ENCODE assay signal across 18 mouse cellular contexts in the genomic region with DNA sequence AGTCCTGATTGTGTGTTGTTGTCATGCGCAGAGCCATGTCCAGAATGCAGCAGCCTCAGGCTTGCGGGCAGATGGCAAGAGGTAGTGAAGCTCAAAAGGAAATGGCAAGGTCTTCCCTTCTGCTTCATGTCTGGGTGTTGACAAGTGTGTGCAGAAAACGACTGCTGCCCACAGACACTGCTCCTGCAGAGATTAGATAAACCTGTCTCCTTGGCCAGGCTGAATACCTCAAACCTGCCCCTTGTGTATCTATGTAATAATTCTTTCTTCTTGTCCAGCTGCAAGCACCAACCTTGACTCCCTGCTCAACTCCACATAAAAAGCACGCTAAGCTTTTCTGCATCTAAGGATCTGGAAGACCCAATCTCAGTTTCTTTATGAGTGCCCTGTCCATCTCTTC. TPM values are rescaled to one million over a fixed set of nuclear protein-coding genes. Genes with fewer than 3 reads are reported as not detected.
"Had no signal": no experiment of that assay in that cellular context is flagged by ENCODE, and none has a peak within 500 bp of the region (broad histone marks: within the 10 kb centered on the region; RNA-seq: fewer than 3 reads in every experiment).

No protein-coding gene starts in this region.

- H3K36me3 ChIP-seq: limb, embryonic 12.5 days; lung, embryonic 15.5 days; midbrain, embryonic 13.5 days had no signal

- H3K4me3 ChIP-seq: left cerebral cortex, adult 2 months; limb, embryonic 12.5 days; lung, embryonic 15.5 days; midbrain, embryonic 13.5 days had no signal

- DNase-seq: kidney, adult 8-10 months; kidney, postnatal 25 days; lung, postnatal 14 days; retina, postnatal 1 day; right cerebral cortex, postnatal 4 days; spleen, adult 18-20 months; thymus, adult 18-20 months; thymus, postnatal 36 days had no signal

- H3K27ac ChIP-seq: left cerebral cortex, adult 2 months; limb, embryonic 12.5 days; lung, embryonic 15.5 days; macrophage; midbrain, embryonic 13.5 days had no signal

- H3K4me1 ChIP-seq: limb, embryonic 12.5 days; lung, embryonic 15.5 days; midbrain, embryonic 13.5 days had no signal

- H3K27me3 ChIP-seq: limb, embryonic 12.5 days; lung, embryonic 15.5 days; midbrain, embryonic 13.5 days had no signal

- ATAC-seq: inflammation-experienced regulatory T-cells, adult 6 months; intestine, postnatal 0 days; midbrain, embryonic 13.5 days had no signal

- H3K9ac ChIP-seq: limb, embryonic 12.5 days; lung, embryonic 15.5 days; midbrain, embryonic 13.5 days had no signal

- H3K4me2 ChIP-seq: limb, embryonic 12.5 days; lung, embryonic 15.5 days; midbrain, embryonic 13.5 days had no signal

- H3K9me3 ChIP-seq: lung, embryonic 15.5 days; midbrain, embryonic 13.5 days had no signal

RNA-seq across cellular contexts. Expression of gene Dbx2, which starts 19.9 kb away (rescaled TPM):
- total RNA-seq: liver, adult 2 months had no signal
- polyA plus RNA-seq: inflammation-experienced regulatory T-cells, adult 6 months; intestine, postnatal 0 days; kidney, embryonic 16.5 days; liver, adult 2 months; lung, embryonic 15.5 days; macrophage; stomach, embryonic 14.5 days had no signal
